Mouse (Mus musculus): ENCODE measurements at regions not wholly inside any gene's neighbourhood (a gene's known extent, or its start where the extent isn't known, plus 50 kb on each side); places are given as distances from the start of the nearest gene placed in this dataset.

GRCm38 (mm10) chr7:138758386-138758785 lies 87.5 kb upstream of the Ppp2r2d start:
- H3K27me3 ChIP-seq (ENCODE audit: control insufficient read depth, insufficient read depth, low read depth, low read length), result no peaks in the 10 kb centered on the region
- ATAC-seq, result no peak
- H3K9ac ChIP-seq (ENCODE audit: low read depth, low read length), result no peak overlapping the region
- no peak overlapping the region for H3K4me3 ChIP-seq (ENCODE audit: low read depth, low read length)
- peaks cover 6% of the 10 kb centered on the region; the same call in 1 of the 2 replicates for H3K9me3 ChIP-seq (replicated peaks; ENCODE audit: control insufficient read depth, low read length, poor library complexity, severe bottlenecking)
- H3K4me1 ChIP-seq (ENCODE audit: control insufficient read depth, insufficient read depth, low read length), result no peaks in the 10 kb centered on the region
- no peaks in the 10 kb centered on the region for H3K36me3 ChIP-seq (ENCODE audit: control insufficient read depth, insufficient read depth, low read length)
- no peak overlapping the region for H3K27ac ChIP-seq (ENCODE audit: low read length)
- 67% methylated on average over 1 of the region's 1 CpGs for WGBS
- no peak overlapping the region for H3K4me2 ChIP-seq (ENCODE audit: low read length)

- 78% methylated on average over 2 of the region's 2 CpGs for WGBS
Measured at GRCm38 (mm10) chr7:138748442-138748841, 97.4 kb upstream of the Ppp2r2d start.

GRCm38 (mm10) chr7:138746616-138747015 lies 99.3 kb upstream of the Ppp2r2d start:
- 49% methylated on average over 8 of the region's 8 CpGs for WGBS
- no peaks in the 10 kb centered on the region; the same call in 1 of the 2 replicates for H3K4me1 ChIP-seq (ENCODE audit: control insufficient read depth, insufficient read depth, low read length)
- no peak overlapping the region for H3K9ac ChIP-seq (ENCODE audit: low read depth, low read length)
- H3K27ac ChIP-seq (ENCODE audit: low read length), result no peak overlapping the region
- no peak; the same call in 1 of the 2 replicates for ATAC-seq
- H3K4me2 ChIP-seq (ENCODE audit: low read length), result no peak overlapping the region
- no peaks in the 10 kb centered on the region for H3K27me3 ChIP-seq (ENCODE audit: control insufficient read depth, insufficient read depth, low read depth, low read length)
- H3K36me3 ChIP-seq (ENCODE audit: control insufficient read depth, insufficient read depth, low read length), result no peaks in the 10 kb centered on the region
- H3K9me3 ChIP-seq (replicated peaks; ENCODE audit: control insufficient read depth, low read length, poor library complexity, severe bottlenecking), result no peaks in the 10 kb centered on the region
- H3K4me3 ChIP-seq (ENCODE audit: low read depth, low read length), result no peak overlapping the region

More at GRCm38 (mm10) chr7:138748442-138748841, 97.4 kb upstream of the Ppp2r2d start:
- no peaks in the 10 kb centered on the region for H3K4me1 ChIP-seq (ENCODE audit: control insufficient read depth, insufficient read depth, low read length)
- H3K4me3 ChIP-seq (ENCODE audit: low read depth, low read length), result no peak overlapping the region
- no peak overlapping the region for H3K9ac ChIP-seq (ENCODE audit: low read depth, low read length)
- no peaks in the 10 kb centered on the region for H3K27me3 ChIP-seq (ENCODE audit: control insufficient read depth, insufficient read depth, low read depth, low read length)
- H3K9me3 ChIP-seq (replicated peaks; ENCODE audit: control insufficient read depth, low read length, poor library complexity, severe bottlenecking), result no peaks in the 10 kb centered on the region
- no peaks in the 10 kb centered on the region for H3K36me3 ChIP-seq (ENCODE audit: control insufficient read depth, insufficient read depth, low read length)
- no peak overlapping the region for H3K27ac ChIP-seq (ENCODE audit: low read length)
- ATAC-seq, result no peak
- no peak overlapping the region for H3K4me2 ChIP-seq (ENCODE audit: low read length)

- no peak overlapping the region for H3K9ac ChIP-seq (ENCODE audit: low read depth, low read length)
Measured at GRCm38 (mm10) chr7:138742516-138742845, 103.4 kb upstream of the Ppp2r2d start.

DNA sequence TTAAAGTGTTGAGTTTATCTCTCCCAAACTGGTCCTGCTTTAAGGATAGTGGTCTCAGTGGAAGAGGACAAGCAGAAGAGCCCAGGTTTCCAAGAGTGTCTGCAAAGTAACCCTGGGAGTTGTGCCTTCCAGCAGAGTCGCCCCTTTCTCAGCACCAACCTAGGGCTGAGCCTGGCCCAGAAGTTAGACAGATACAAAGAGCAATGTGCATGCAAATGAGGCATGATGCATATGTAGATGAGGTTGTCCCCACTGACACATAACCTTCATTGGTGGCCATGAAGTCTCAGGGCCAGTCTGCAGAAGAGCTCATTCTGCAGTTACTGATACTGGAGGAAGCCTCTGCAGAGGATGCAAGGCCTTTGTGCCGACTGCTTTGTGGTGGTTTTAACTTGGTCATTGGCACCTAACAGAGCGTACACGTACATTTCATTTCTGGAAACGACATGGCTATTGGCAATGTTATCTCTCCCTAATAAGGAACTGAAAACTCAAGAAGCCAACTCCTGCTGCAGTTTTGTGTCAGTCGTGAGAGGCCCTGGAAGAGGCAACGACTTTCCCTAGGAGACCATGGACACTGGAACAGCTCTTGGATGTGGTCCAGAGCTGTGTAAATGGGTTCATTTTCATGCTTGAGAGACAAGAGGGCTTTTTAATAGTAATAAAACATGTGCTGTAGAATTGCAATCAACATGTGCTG lies 103.9 kb upstream of the Ppp2r2d start:
- H3K4me2 ChIP-seq (ENCODE audit: low read length), result no peak overlapping the region
- H3K36me3 ChIP-seq (ENCODE audit: control insufficient read depth, insufficient read depth, low read length), result no peaks in the 10 kb centered on the region
- no peak overlapping the region for H3K27ac ChIP-seq (ENCODE audit: low read length)
- H3K9ac ChIP-seq (ENCODE audit: low read depth, low read length), result no peak overlapping the region
- no peaks in the 10 kb centered on the region for H3K9me3 ChIP-seq (replicated peaks; ENCODE audit: control insufficient read depth, low read length, poor library complexity, severe bottlenecking)
- no peaks in the 10 kb centered on the region for H3K27me3 ChIP-seq (ENCODE audit: control insufficient read depth, insufficient read depth, low read depth, low read length)
- WGBS, result 62% methylated on average over 7 of the region's 7 CpGs
- no peak for ATAC-seq
- H3K4me1 ChIP-seq (ENCODE audit: control insufficient read depth, insufficient read depth, low read length), result no peaks in the 10 kb centered on the region; the same call in 1 of the 2 replicates
- no peak overlapping the region for H3K4me3 ChIP-seq (ENCODE audit: low read depth, low read length)

More at GRCm38 (mm10) chr7:138742516-138742845, 103.4 kb upstream of the Ppp2r2d start:
- Histone ChIP-seq H3K36me3 (ENCODE audit: control insufficient read depth, insufficient read depth, low read length) (no peaks in the 10 kb centered on the region), H3K4me2 (ENCODE audit: low read length) (no peak overlapping the region), H3K27me3 (ENCODE audit: control insufficient read depth, insufficient read depth, low read depth, low read length) (no peaks in the 10 kb centered on the region), H3K9me3 (replicated peaks; ENCODE audit: control insufficient read depth, low read length, poor library complexity, severe bottlenecking) (no peaks in the 10 kb centered on the region), H3K27ac (ENCODE audit: low read length) (no peak overlapping the region), H3K4me1 (ENCODE audit: control insufficient read depth, insufficient read depth, low read length) (no peaks in the 10 kb centered on the region; the same call in 1 of the 2 replicates), H3K4me3 (ENCODE audit: low read depth, low read length) (no peak overlapping the region)
- WGBS, result 76% methylated on average over 4 of the region's 4 CpGs
- no peak for ATAC-seq

GRCm38 (mm10) chr7:138734254-138734653 lies 111.6 kb upstream of the Ppp2r2d start:
- Histone ChIP-seq H3K27me3 (ENCODE audit: control insufficient read depth, insufficient read depth, low read depth, low read length) (no peaks in the 10 kb centered on the region), H3K4me3 (ENCODE audit: low read depth, low read length) (no peak overlapping the region), H3K9ac (ENCODE audit: low read depth, low read length) (no peak overlapping the region), H3K4me2 (ENCODE audit: low read length) (no peak overlapping the region), H3K27ac (ENCODE audit: low read length) (no peak overlapping the region), H3K9me3 (replicated peaks; ENCODE audit: control insufficient read depth, low read length, poor library complexity, severe bottlenecking) (no peaks in the 10 kb centered on the region), H3K4me1 (ENCODE audit: control insufficient read depth, insufficient read depth, low read length) (no peaks in the 10 kb centered on the region), H3K36me3 (ENCODE audit: control insufficient read depth, insufficient read depth, low read length) (no peaks in the 10 kb centered on the region)
- no peak for ATAC-seq
- WGBS, result 33% methylated on average over 4 of the region's 4 CpGs

- H3K9ac ChIP-seq (ENCODE audit: low read depth, low read length), result no peak overlapping the region
- H3K9me3 ChIP-seq (replicated peaks; ENCODE audit: control insufficient read depth, low read length, poor library complexity, severe bottlenecking), result no peaks in the 10 kb centered on the region
- H3K4me1 ChIP-seq (ENCODE audit: control insufficient read depth, insufficient read depth, low read length), result no peaks in the 10 kb centered on the region
- no peaks in the 10 kb centered on the region for H3K27me3 ChIP-seq (ENCODE audit: control insufficient read depth, insufficient read depth, low read depth, low read length)
- WGBS, result 93% methylated on average over 2 of the region's 2 CpGs
- H3K4me2 ChIP-seq (ENCODE audit: low read length), result no peak overlapping the region
- H3K4me3 ChIP-seq (ENCODE audit: low read depth, low read length), result no peak overlapping the region
- ATAC-seq, result no peak
- H3K36me3 ChIP-seq (ENCODE audit: control insufficient read depth, insufficient read depth, low read length), result no peaks in the 10 kb centered on the region
- H3K27ac ChIP-seq (ENCODE audit: low read length), result no peak overlapping the region
Measured at GRCm38 (mm10) chr7:138724829-138725228, 121.0 kb upstream of the Ppp2r2d start.

DNA sequence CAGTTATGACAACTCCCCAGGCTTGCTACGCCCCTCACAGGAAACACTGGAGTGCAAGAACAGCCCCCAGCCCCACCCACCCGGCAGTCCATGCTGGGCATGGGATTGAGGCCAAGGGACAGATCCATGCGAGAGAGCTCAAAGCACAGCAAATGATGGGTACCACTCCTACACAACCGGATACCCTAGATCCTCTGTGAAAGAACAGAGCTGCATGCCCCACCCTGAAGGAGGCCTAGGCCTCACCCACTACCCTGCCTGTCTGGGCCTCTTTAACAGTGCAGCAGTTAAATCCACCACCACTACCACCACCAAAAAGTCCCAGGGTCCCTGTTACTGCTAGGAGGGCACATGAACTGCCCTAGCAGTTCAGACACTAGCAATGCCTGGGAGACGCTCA lies 126.3 kb upstream of the Ppp2r2d start:
- ATAC-seq, result no peak
- 88% methylated on average over 5 of the region's 5 CpGs for WGBS
- Histone ChIP-seq H3K9me3 (replicated peaks; ENCODE audit: control insufficient read depth, low read length, poor library complexity, severe bottlenecking) (no peaks in the 10 kb centered on the region), H3K27ac (ENCODE audit: low read length) (no peak overlapping the region), H3K4me1 (ENCODE audit: control insufficient read depth, insufficient read depth, low read length) (no peaks in the 10 kb centered on the region), H3K9ac (ENCODE audit: low read depth, low read length) (no peak overlapping the region), H3K4me2 (ENCODE audit: low read length) (no peak overlapping the region), H3K27me3 (ENCODE audit: control insufficient read depth, insufficient read depth, low read depth, low read length) (no peaks in the 10 kb centered on the region), H3K36me3 (ENCODE audit: control insufficient read depth, insufficient read depth, low read length) (no peaks in the 10 kb centered on the region), H3K4me3 (ENCODE audit: low read depth, low read length) (no peak overlapping the region)

DNA sequence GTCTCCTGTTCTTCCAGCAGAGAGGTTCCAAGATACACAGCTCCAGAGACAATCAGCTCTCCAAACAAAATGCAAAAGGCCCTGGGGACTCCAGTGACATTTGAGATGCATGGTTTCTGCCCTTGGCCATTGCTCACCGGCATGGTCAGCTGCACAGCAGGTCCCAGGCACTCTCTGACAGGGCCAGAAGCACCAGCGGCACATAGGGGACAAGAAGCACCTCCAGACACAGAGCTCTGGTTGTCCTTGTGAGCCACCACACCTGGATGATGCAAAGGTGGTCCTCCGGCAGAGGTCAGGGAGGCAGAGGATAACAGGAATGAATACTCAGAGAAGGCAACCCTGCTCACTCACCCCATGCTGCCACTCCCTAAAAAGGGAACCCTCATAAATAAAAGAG lies 126.8 kb upstream of the Ppp2r2d start:
- H3K4me1 ChIP-seq (ENCODE audit: control insufficient read depth, insufficient read depth, low read length), result no peaks in the 10 kb centered on the region
- no peak overlapping the region for H3K4me3 ChIP-seq (ENCODE audit: low read depth, low read length)
- WGBS, result 66% methylated on average over 3 of the region's 3 CpGs
- ATAC-seq, result no peak
- no peaks in the 10 kb centered on the region for H3K36me3 ChIP-seq (ENCODE audit: control insufficient read depth, insufficient read depth, low read length)
- H3K27ac ChIP-seq (ENCODE audit: low read length), result no peak overlapping the region
- no peaks in the 10 kb centered on the region for H3K9me3 ChIP-seq (replicated peaks; ENCODE audit: control insufficient read depth, low read length, poor library complexity, severe bottlenecking)
- no peak overlapping the region for H3K9ac ChIP-seq (ENCODE audit: low read depth, low read length)
- H3K4me2 ChIP-seq (ENCODE audit: low read length), result no peak overlapping the region
- H3K27me3 ChIP-seq (ENCODE audit: control insufficient read depth, insufficient read depth, low read depth, low read length), result no peaks in the 10 kb centered on the region

All from midbrain, embryonic 16.5 days (tissue).